Mouse (Mus musculus): ENCODE results near the gene Gm38100. TPM values are rescaled to one million over a fixed set of nuclear protein-coding genes. Genes with fewer than 3 reads are reported as not detected.
A peak's percentile ranks its signal among the peaks of the same experiment; 100 is the strongest.

Gene Gm38100
- polyA plus RNA-seq, 1 experiment from 2014 or later = not detected

DNA sequence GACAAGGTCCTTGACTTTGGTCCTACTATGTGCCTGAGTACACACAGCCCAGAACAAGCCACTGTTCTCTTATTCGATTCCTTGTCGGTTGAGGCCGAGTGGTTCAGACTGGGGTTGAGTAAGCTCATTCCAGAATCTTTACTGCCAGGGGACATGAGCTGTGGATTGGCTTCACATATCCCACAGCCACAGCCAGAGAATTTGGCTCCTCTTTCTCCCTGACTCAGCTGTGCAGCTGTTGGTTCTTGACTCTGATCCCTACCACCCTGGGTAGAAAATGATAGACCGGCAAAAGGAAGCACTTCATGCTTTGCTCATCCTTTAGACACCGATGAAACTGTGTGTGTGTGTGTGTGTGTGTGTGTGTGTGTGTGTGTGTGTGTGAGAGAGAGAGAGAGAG is 11.3 kb downstream of the Gm38100 start:
- WGBS (ENCODE audit: insufficient replicate concordance) = 87% methylated on average over 5 of the region's 5 CpGs
- no peaks in the 10 kb centered on the region for H3K4me1 ChIP-seq (ENCODE audit: insufficient read depth)
- H3K4me3 ChIP-seq (ENCODE audit: low read depth, low read length) = no peak overlapping the region
- no peak for ATAC-seq
- no peak overlapping the region for H3K9ac ChIP-seq (replicated peaks)
- DNase-seq = no peak
- H3K27me3 ChIP-seq (ENCODE audit: insufficient read depth, low read length) = no peaks in the 10 kb centered on the region
- no peak overlapping the region for H3K27ac ChIP-seq (ENCODE audit: low read depth)
- H3K36me3 ChIP-seq (replicated peaks; ENCODE audit: insufficient read depth, low read length) = no peaks in the 10 kb centered on the region
- TF ChIP-seq EP300 (IDR thresholded peaks at IDR 0.05; ENCODE audit: low read depth) (no peak), CTCF (IDR thresholded peaks at IDR 0.05; ENCODE audit: low read depth) (no peak)
- H3K9me3 ChIP-seq (ENCODE audit: low read length) = no peaks in the 10 kb centered on the region
- no peak overlapping the region for H3K4me2 ChIP-seq (ENCODE audit: low read depth, low read length)

DNA sequence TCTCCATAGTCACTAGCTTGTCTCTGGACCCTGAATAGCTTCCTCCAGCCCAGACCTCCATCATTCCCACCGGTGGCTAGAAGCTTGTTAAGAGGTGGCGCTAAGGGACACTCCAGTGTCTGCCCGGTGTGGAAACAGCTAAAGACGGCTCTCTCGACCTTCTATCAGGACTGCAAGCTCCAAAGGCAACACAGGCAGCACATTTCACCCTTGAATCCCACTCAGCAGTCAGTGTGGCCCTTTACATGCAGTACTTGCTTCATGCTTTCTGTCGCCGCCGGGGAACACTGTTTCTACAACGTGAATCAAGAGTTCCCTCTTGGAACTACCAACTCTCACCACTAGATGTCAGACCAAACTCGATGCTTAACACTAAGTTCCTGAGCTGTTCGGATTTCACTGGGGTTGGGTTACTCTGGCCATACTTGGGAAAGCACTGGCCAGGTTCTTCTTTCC is 16.2 kb downstream of the Gm38100 start:
- Histone ChIP-seq H3K27ac (ENCODE audit: low read depth) (no peak overlapping the region), H3K4me1 (ENCODE audit: insufficient read depth) (no peaks in the 10 kb centered on the region), H3K4me2 (ENCODE audit: low read depth, low read length) (0 out of 2 replicates have a peak overlapping the region, but pooled peaks have one; percentile 10), H3K9ac (replicated peaks) (no peak overlapping the region), H3K27me3 (ENCODE audit: insufficient read depth, low read length) (no peaks in the 10 kb centered on the region), H3K9me3 (ENCODE audit: low read length) (no peaks in the 10 kb centered on the region), H3K4me3 (ENCODE audit: low read depth, low read length) (no peak overlapping the region), H3K36me3 (replicated peaks; ENCODE audit: insufficient read depth, low read length) (no peaks in the 10 kb centered on the region)
- TF ChIP-seq CTCF (IDR thresholded peaks at IDR 0.05; ENCODE audit: low read depth) (peak; percentile 83), EP300 (IDR thresholded peaks at IDR 0.05; ENCODE audit: low read depth) (no peak)
- ATAC-seq (peak; percentile 62; the same call in 1 of the 2 replicates), DNase-seq (peak; percentile 43)
- WGBS (ENCODE audit: insufficient replicate concordance) = 15% methylated on average over 11 of the region's 11 CpGs

DNA sequence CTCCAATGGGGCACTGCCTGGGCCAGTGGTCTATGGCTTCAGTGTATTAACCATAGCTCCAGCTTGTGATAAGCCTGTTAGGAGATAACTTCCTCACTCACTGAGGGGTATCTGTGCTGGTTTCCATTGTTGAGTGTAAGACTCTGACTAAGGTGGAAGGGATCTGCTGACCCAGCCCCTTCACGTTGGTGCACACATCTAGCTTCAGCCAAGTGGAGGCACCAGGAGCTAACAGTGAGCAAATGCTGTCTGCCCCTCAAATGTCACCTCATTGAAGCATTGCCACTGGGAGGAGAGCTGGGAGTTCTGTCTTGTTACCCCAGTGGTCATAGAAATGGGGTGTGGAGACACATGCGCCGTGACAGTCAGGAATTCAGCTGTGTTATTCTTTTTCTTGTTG is 18.6 kb downstream of the Gm38100 start:
- no peaks in the 10 kb centered on the region for H3K27me3 ChIP-seq (ENCODE audit: insufficient read depth, low read length)
- no peak overlapping the region for H3K4me2 ChIP-seq (ENCODE audit: low read depth, low read length)
- H3K9me3 ChIP-seq (ENCODE audit: low read length) = no peaks in the 10 kb centered on the region
- H3K9ac ChIP-seq (replicated peaks) = no peak overlapping the region
- H3K36me3 ChIP-seq (replicated peaks; ENCODE audit: insufficient read depth, low read length) = no peaks in the 10 kb centered on the region
- 61% methylated on average over 3 of the region's 3 CpGs for WGBS (ENCODE audit: insufficient replicate concordance)
- H3K4me1 ChIP-seq (ENCODE audit: insufficient read depth) = no peaks in the 10 kb centered on the region
- ATAC-seq = no peak
- DNase-seq = no peak
- H3K27ac ChIP-seq (ENCODE audit: low read depth) = no peak overlapping the region
- no peak overlapping the region for H3K4me3 ChIP-seq (ENCODE audit: low read depth, low read length)
- TF ChIP-seq CTCF (IDR thresholded peaks at IDR 0.05; ENCODE audit: low read depth) = no peak
- no peak for TF ChIP-seq EP300 (IDR thresholded peaks at IDR 0.05; ENCODE audit: low read depth)

DNA sequence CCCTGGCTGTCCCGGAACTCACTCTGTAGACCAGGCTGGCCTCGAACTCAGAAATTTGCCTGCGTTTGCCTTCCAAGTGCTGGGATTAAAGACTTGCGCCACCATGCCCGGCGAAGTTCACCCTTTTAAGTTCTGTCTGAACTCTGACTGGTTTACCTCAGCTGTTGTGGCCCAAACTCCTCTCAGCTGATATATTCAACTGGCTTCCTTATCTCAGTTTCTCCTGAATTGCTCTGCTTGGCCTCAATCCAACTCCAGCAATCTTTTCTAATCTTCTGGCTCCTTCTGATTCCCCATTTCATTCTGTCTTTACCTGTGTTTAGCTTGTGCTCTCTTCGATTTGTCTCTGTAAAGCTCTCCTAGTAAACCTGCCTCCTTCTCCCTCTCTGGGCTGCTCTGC is 23.0 kb downstream of the Gm38100 start:
- TF ChIP-seq CTCF (IDR thresholded peaks at IDR 0.05; ENCODE audit: low read depth) = no peak
- no peak for TF ChIP-seq EP300 (IDR thresholded peaks at IDR 0.05; ENCODE audit: low read depth)
- Histone ChIP-seq H3K4me3 (ENCODE audit: low read depth, low read length) (no peak overlapping the region), H3K27me3 (ENCODE audit: insufficient read depth, low read length) (no peaks in the 10 kb centered on the region), H3K27ac (ENCODE audit: low read depth) (no peak overlapping the region), H3K9ac (replicated peaks) (no peak overlapping the region), H3K9me3 (ENCODE audit: low read length) (no peaks in the 10 kb centered on the region), H3K4me2 (ENCODE audit: low read depth, low read length) (no peak overlapping the region), H3K36me3 (replicated peaks; ENCODE audit: insufficient read depth, low read length) (no peaks in the 10 kb centered on the region), H3K4me1 (ENCODE audit: insufficient read depth) (no peaks in the 10 kb centered on the region)
- ATAC-seq (no peak), DNase-seq (no peak)
- WGBS (ENCODE audit: insufficient replicate concordance) = 74% methylated on average over 7 of the region's 7 CpGs

DNA sequence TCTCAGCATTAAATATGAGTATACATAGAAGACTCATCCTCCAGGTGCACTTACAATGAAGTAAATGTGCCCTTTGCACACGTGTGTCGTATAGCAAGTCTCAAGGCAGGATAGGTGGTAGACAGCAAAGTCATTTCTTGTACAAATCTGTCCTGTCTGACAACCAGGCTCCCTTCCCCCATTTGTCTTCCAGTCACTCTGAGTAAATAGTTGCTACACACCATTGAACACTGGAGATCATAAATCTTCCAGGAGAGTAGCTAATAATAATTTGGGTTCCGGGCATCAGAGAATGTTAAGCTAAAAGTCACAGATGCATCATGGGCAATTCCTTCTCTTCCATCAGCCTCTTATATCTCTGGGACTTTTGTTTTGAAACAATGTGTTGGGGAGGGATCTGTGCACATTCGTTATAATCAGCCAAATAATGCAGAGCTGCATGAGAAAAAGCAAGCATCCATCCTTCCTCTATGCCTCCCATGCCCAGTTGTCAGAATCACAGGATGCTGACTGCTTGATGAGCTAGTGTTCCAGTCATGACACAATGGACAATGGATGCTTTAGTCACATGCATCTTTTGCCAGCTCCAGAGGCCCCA is 26.7 kb downstream of the Gm38100 start:
- ATAC-seq (no peak), DNase-seq (no peak)
- TF ChIP-seq EP300 (IDR thresholded peaks at IDR 0.05; ENCODE audit: low read depth) (no peak), CTCF (IDR thresholded peaks at IDR 0.05; ENCODE audit: low read depth) (no peak)
- Histone ChIP-seq H3K4me1 (ENCODE audit: insufficient read depth) (no peaks in the 10 kb centered on the region), H3K36me3 (replicated peaks; ENCODE audit: insufficient read depth, low read length) (no peaks in the 10 kb centered on the region), H3K9ac (replicated peaks) (no peak overlapping the region), H3K9me3 (ENCODE audit: low read length) (no peaks in the 10 kb centered on the region), H3K27ac (ENCODE audit: low read depth) (no peak overlapping the region), H3K4me3 (ENCODE audit: low read depth, low read length) (no peak overlapping the region), H3K27me3 (ENCODE audit: insufficient read depth, low read length) (no peaks in the 10 kb centered on the region), H3K4me2 (ENCODE audit: low read depth, low read length) (no peak overlapping the region)
- WGBS (ENCODE audit: insufficient replicate concordance) = 73% methylated on average over 4 of the region's 4 CpGs

DNA sequence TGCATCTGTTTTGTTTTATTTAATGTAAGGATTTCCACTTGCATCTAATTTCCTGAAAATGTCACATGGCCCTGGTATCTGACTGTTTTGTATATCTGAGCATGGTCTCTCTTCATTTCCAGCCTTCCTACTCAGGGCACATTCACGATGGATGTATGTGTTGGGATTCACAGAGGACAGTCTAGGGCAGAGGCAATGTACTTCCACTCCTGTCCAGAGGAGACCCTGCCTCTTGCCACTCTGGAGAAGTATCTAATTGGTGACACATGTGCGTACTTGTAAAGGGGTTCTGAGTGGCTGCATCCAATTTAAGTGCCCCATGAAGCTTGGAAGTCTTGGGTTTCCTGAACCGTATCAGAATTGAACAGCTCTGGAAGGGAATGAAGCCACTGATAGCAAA is 30.3 kb downstream of the Gm38100 start:
- Histone ChIP-seq H3K4me1 (ENCODE audit: insufficient read depth) (no peaks in the 10 kb centered on the region), H3K4me3 (ENCODE audit: low read depth, low read length) (no peak overlapping the region), H3K27ac (ENCODE audit: low read depth) (no peak overlapping the region), H3K4me2 (ENCODE audit: low read depth, low read length) (no peak overlapping the region), H3K9me3 (ENCODE audit: low read length) (no peaks in the 10 kb centered on the region), H3K27me3 (ENCODE audit: insufficient read depth, low read length) (no peaks in the 10 kb centered on the region), H3K9ac (replicated peaks) (no peak overlapping the region), H3K36me3 (replicated peaks; ENCODE audit: insufficient read depth, low read length) (no peaks in the 10 kb centered on the region)
- DNase-seq = no peak
- WGBS (ENCODE audit: insufficient replicate concordance) = 70% methylated on average over 3 of the region's 3 CpGs
- TF ChIP-seq EP300 (IDR thresholded peaks at IDR 0.05; ENCODE audit: low read depth) (no peak), CTCF (IDR thresholded peaks at IDR 0.05; ENCODE audit: low read depth) (no peak)
- ATAC-seq = no peak

Measured in liver, postnatal 0 days (tissue).